Mouse (Mus musculus) forebrain, embryonic 14.5 days (tissue): ENCODE data around the gene Med29. TPM values are rescaled to one million over a fixed set of nuclear protein-coding genes. Genes with fewer than 3 reads are reported as not detected.

Experiments
- ATAC-seq: fragments of 200-750 bp; cut with Nextera tagmentation; 2 replicates; pipeline ENCODE4 v1.8.0; 2017; ENCODE audit warnings: mild to moderate bottlenecking, moderate library complexity
- DNase-seq: peaks from one replicate; pipeline ENCODE4 v3.0.0-alpha.2; 2015; ENCODE audit warnings: low spot score
- H3K27ac ChIP-seq: fragments of 300-500 bp; sonication (generic); 2 replicates; pipeline ENCODE4 v1.5.1; 2014; ENCODE audit warnings: low read depth, mild to moderate bottlenecking, control low read depth, low read length, moderate library complexity
- H3K27me3 ChIP-seq: fragments of 300-500 bp; sonication (generic); replicated peaks from 2 replicates; pipeline ENCODE4 v1.6.1; 2014; ENCODE audit warnings: low read length, control low read depth, mixed read lengths; ENCODE audit not compliant: control insufficient read depth, insufficient read depth
- H3K36me3 ChIP-seq: fragments of 300-500 bp; sonication (generic); 2 replicates; pipeline ENCODE4 v1.6.1; 2014; ENCODE audit warnings: low read length, control low read depth; ENCODE audit not compliant: control insufficient read depth, insufficient read depth
- H3K4me1 ChIP-seq: fragments of 300-500 bp; sonication (generic); 2 replicates; pipeline ENCODE4 v1.6.1; 2014; ENCODE audit warnings: antibody characterized with exemption, low read length, control low read depth; ENCODE audit not compliant: control insufficient read depth, insufficient read depth
- H3K4me2 ChIP-seq: fragments of 300-500 bp; sonication (generic); 2 replicates; pipeline ENCODE4 v1.6.1; 2014; ENCODE audit warnings: mild to moderate bottlenecking, control low read depth, low read length
- H3K4me3 ChIP-seq: fragments of 300-500 bp; sonication (generic); 2 replicates; pipeline ENCODE4 v1.5.1; 2014; ENCODE audit warnings: low read depth, low read length, control low read depth
- H3K9ac ChIP-seq: fragments of 300-500 bp; sonication (generic); 2 replicates; pipeline ENCODE4 v1.6.1; 2014; ENCODE audit warnings: mild to moderate bottlenecking, low read length, control low read depth, moderate library complexity
- H3K9me3 ChIP-seq: fragments of 300-500 bp; sonication (generic); replicated peaks from 2 replicates; pipeline ENCODE4 v1.6.1; 2016; ENCODE audit warnings: low read length, control low read depth, mixed read lengths; ENCODE audit not compliant: control insufficient read depth
- WGBS: fragments of 180-500 bp; shearing (Covaris S2); extraction: QIAGEN DNeasy Blood & Tissue Kit; methylation state at CpG from one replicate; pipeline ENCODE4 v1.1.7; 2014; 5-methylcytosine and 5-hydroxymethylcytosine counted together
- polyA plus RNA-seq: library from polyadenylated mRNA; unstranded; fragments of >200 nt; fragmentation: Nextera tagmentation; extraction: Ambion mirVana; gene quantifications from 2 replicates; pipeline ENCODE4 v1.2.1, GENCODE M21; 2014

Gene Med29
- polyA plus RNA-seq, result 42.3 and 52.9 TPM in 2 replicates

- DNase-seq (peak; percentile 100), ATAC-seq (peak; percentile 98)
- peaks cover 8% of the 10 kb centered on the region for H3K4me1 ChIP-seq
- H3K36me3 ChIP-seq, result peaks cover 58% of the 10 kb centered on the region
- peak within 1 kb of the TSS; percentile 56 for H3K27ac ChIP-seq
- H3K9ac ChIP-seq, result peak within 1 kb of the TSS; percentile 85
- peak within 1 kb of the TSS; percentile 94 for H3K4me2 ChIP-seq
- under 1% methylated on average over 58 of the region's 58 CpGs for WGBS
- peak within 1 kb of the TSS; percentile 81 for H3K4me3 ChIP-seq
- no peaks in the 10 kb centered on the region for H3K9me3 ChIP-seq
- H3K27me3 ChIP-seq, result no peaks in the 10 kb centered on the region
These were observed at the start of gene Med29, which contains the start of gene Paf1 for GRCm38 (mm10) chr7:28392429-28393271. Gene Med29, minus strand, starts transcription at chr7:28392708. Gene Paf1, plus strand, starts transcription at chr7:28392951.

GRCm38 (mm10) chr7:28441776-28442485, 49.4 kb upstream of the Med29 start:
- no peak overlapping the region for H3K4me3 ChIP-seq
- no peak overlapping the region for H3K9ac ChIP-seq
- no peaks in the 10 kb centered on the region for H3K9me3 ChIP-seq
- H3K4me1 ChIP-seq, result no peaks in the 10 kb centered on the region
- WGBS, result 90% methylated on average over 11 of the region's 14 CpGs
- no peak overlapping the region for H3K4me2 ChIP-seq
- no peaks in the 10 kb centered on the region for H3K27me3 ChIP-seq
- ATAC-seq (no peak), DNase-seq (no peak)
- H3K27ac ChIP-seq, result no peak overlapping the region
- no peaks in the 10 kb centered on the region for H3K36me3 ChIP-seq

DNA sequence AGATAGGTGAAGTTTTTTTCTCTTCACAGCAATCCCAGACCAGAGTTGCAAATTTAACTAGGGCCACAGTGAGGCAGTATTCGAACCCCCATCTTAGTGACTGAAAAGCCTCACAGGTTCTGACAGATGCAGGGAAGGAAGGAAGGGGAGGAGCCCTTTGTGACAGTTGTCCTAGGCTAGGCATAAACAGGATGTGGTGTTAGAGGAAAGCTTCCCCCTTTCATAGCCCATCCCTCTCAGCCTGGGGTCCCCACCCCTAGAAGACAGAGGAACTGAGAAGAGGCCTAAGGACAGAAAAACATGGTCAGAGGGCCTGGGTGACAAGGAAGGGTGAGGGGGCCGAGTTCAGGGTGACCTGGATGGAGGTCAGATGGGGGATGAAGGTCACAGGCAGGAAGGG, 48.2 kb upstream of the Med29 start:
- no peak for ATAC-seq
- H3K27ac ChIP-seq, result no peak overlapping the region
- WGBS, result 60% methylated on average over 2 of the region's 2 CpGs
- no peak overlapping the region for H3K4me3 ChIP-seq
- no peak for DNase-seq
- no peaks in the 10 kb centered on the region for H3K27me3 ChIP-seq
- no peak overlapping the region for H3K9ac ChIP-seq
- no peaks in the 10 kb centered on the region for H3K4me1 ChIP-seq
- no peak overlapping the region for H3K4me2 ChIP-seq
- H3K36me3 ChIP-seq, result no peaks in the 10 kb centered on the region
- no peaks in the 10 kb centered on the region for H3K9me3 ChIP-seq

- Histone ChIP-seq H3K4me2 (no peak overlapping the region), H3K27ac (no peak overlapping the region), H3K9me3 (no peaks in the 10 kb centered on the region), H3K4me1 (peaks cover 11% of the 10 kb centered on the region), H3K9ac (no peak overlapping the region), H3K27me3 (no peaks in the 10 kb centered on the region), H3K36me3 (no peaks in the 10 kb centered on the region), H3K4me3 (no peak overlapping the region)
- WGBS, result 91% methylated on average over 2 of the region's 2 CpGs
- DNase-seq (no peak), ATAC-seq (no peak)
These were observed 46.3 kb upstream of the Med29 start for GRCm38 (mm10) chr7:28438771-28439170.

DNA sequence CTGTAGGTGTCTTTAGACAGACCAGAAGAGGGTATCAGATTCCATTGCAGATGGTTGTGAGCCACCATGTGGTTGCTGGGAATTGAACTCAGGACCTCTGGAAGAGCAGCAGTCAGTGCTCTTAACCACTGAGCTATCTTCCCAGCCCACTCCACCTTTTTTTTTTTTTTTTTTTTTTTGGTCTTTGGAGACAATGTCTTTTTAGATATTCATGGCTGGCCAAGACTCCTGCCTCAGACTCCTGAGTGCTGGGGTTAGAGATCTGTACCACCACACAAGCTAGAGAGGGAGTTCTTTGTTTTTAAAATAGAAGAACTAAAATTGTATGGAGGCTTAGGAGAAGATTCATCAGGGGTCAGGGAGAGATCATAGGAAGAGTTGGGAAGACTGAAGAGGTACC, 45.5 kb upstream of the Med29 start:
- Histone ChIP-seq H3K27me3 (no peaks in the 10 kb centered on the region), H3K4me3 (no peak overlapping the region), H3K4me1 (peaks cover 11% of the 10 kb centered on the region), H3K27ac (no peak overlapping the region), H3K4me2 (no peak overlapping the region), H3K9me3 (no peaks in the 10 kb centered on the region), H3K36me3 (peaks cover 7% of the 10 kb centered on the region; the same call in 1 of the 2 replicates), H3K9ac (no peak overlapping the region)
- ATAC-seq (no peak), DNase-seq (no peak)

DNA sequence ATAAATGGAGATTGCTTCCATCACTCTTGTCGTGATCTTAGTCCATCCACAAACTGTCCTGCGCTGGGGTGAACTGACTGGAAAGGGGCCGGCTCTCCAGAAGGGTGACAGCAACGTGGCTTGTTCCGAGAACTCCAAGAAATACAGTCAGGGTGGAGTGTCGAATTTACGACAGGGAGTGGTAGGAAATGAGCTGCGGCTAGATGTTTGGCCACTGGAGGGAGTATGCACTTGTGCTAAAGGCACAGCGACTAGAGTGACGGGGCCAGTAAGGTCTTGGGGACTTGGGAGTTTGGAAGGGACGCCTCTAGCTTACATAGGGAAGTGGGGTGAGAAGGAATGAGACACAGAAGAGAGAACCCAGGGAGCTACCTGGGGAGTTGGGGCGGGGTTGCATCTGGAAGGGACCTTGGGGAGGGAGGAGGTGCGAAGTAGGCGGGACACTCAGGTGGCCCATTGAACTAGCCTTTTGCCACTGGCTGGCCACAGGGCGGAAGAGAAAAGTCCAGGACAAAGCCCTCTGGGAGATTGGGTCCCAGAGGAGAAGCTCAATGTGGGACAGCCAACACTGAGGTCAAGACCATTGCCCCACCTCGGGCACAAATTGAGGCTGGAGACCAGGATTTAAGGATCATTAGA, 44.5 kb upstream of the Med29 start, which contains the start of gene Gmfg:
Gmfg (plus strand) TSS at position 516 of the 639 bp plus-strand sequence.
- peak; percentile 90 for DNase-seq
- peak; percentile 52 for ATAC-seq
- peak within 1 kb of the TSS; percentile 40 for H3K9ac ChIP-seq
- no peaks in the 10 kb centered on the region for H3K9me3 ChIP-seq
- H3K4me1 ChIP-seq, result peaks cover 11% of the 10 kb centered on the region
- H3K36me3 ChIP-seq, result peaks cover 14% of the 10 kb centered on the region; the same call in 1 of the 2 replicates
- 2% methylated on average over 16 of the region's 16 CpGs for WGBS
- H3K27ac ChIP-seq, result 0 out of 2 replicates have a peak within 1 kb of the TSS, but pooled peaks have one; percentile 15
- H3K27me3 ChIP-seq, result no peaks in the 10 kb centered on the region
- H3K4me3 ChIP-seq, result peak within 1 kb of the TSS; percentile 82
- peak within 1 kb of the TSS; percentile 53 for H3K4me2 ChIP-seq

DNA sequence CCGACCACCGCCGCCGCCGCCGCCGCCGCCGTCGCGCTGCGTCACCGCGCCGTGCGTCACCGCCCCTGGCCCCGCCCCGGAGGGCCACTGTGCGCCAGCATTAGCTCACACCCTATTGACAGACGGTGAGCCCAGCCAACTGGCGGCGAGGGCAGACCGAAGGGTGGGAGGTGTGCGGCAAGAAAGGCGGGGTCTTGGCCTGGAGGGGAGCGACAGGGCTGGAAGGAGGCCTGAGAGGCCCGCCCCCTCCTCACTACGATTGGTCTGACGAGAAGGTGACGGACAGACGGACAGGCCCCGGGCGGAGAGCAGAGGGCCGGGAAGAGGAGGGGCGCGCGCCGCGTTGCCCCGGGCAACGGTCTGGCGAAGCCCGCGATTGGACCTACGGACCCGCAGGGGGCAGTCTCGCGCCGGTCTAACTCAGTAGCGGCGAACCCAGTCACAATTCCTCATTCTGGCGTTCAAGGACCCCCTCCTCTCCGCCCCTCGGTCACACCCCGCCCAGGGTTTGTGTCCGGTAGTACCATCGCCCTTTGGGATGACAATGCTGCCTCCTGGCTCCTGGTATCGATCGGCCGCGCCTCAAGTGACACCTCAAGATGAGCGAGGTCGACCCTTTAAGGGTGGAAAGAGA, 43.9 kb upstream of the Med29 start:
- ATAC-seq, result peak; percentile 98

GRCm38 (mm10) chr7:28435660-28436259, 43.3 kb upstream of the Med29 start:
- WGBS, result under 1% methylated on average over 23 of the region's 70 CpGs
- no peaks in the 10 kb centered on the region for H3K27me3 ChIP-seq

More for the DNA sequence above, 43.9 kb upstream of the Med29 start:
- Histone ChIP-seq H3K9me3 (no peaks in the 10 kb centered on the region), H3K36me3 (peaks cover 21% of the 10 kb centered on the region; the same call in 1 of the 2 replicates), H3K4me3 (peak overlapping the region; percentile 82), H3K27ac (0 out of 2 replicates have a peak overlapping the region, but pooled peaks have one; percentile 44), H3K27me3 (no peaks in the 10 kb centered on the region), H3K4me2 (peak overlapping the region; percentile 53), H3K4me1 (peaks cover 11% of the 10 kb centered on the region), H3K9ac (peak overlapping the region; percentile 96)
- WGBS, result under 1% methylated on average over 51 of the region's 64 CpGs
- peak; percentile 100 for DNase-seq

More at GRCm38 (mm10) chr7:28435660-28436259, 43.3 kb upstream of the Med29 start:
- Histone ChIP-seq H3K4me3 (peak overlapping the region; percentile 82), H3K36me3 (peaks cover 23% of the 10 kb centered on the region; the same call in 1 of the 2 replicates), H3K9ac (peak overlapping the region; percentile 96), H3K9me3 (no peaks in the 10 kb centered on the region), H3K27ac (peak overlapping the region; percentile 44; the same call in 1 of the 2 replicates), H3K4me1 (peaks cover 11% of the 10 kb centered on the region), H3K4me2 (peak overlapping the region; percentile 89)
- DNase-seq (peak; percentile 24), ATAC-seq (peak; percentile 35)
